Mouse (Mus musculus): Measurements from ENCODE around the gene Mllt11.
A peak's percentile ranks its signal among the peaks of the same experiment; 100 is the strongest.
"Not testable (repeated sequence)": the region's sequence is repeated elsewhere in the genome, so short reads cannot be mapped to it uniquely, and the experiment has no call there.

The Mllt11 gene

GRCm38 (mm10) chr3:95216655-95217254 lies 15.2 kb downstream of the Mllt11 start:
- no peak for DNase-seq

GRCm38 (mm10) chr3:95213609-95213975 lies 18.4 kb downstream of the Mllt11 start:
- DNase-seq = no peak

GRCm38 (mm10) chr3:95212889-95213608 lies 18.9 kb downstream of the Mllt11 start:
- DNase-seq = not testable (repeated sequence)

- DNase-seq = no peak
These were observed 21.4 kb downstream of the Mllt11 start for GRCm38 (mm10) chr3:95210585-95210984.

DNA sequence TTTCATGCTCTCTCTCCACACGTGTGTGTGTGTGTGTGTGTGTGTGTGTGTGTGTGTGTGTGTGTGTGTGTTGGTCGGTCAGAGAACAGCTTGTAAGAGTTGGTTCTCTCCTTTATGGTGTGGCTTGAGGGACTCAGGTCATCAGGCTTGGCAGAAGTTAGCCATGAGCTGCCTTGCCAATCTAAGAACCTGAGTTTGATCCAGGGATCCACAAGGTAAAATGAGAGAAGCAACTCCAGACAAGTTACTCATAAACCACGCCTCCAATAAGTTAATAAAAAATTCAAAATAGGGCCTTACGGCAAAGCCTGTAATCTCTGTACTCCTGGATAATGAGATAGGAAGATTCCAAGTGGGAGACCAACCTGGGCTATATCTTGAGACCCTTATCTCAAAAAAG lies 23.7 kb downstream of the Mllt11 start:
- DNase-seq = no peak

DNA sequence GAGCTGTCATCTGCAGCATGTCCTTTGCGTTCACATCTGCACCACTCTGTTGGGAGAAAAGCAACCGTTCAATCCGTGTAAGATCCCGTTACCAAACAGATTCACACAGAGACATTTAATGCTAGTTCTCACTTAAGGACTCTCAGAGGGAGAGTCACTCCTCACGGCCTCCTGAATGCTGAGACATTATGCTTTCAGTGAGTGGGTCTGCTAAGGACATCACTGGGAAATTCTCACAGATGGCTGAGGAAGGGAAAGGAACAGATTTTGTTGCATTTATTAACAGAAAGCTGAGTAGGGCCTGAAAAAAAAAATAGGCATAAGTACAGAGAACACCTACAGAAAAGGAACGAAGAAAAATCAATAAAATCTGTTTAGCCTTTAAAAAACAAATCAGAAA lies 28.1 kb downstream of the Mllt11 start:
- DNase-seq = no peak

DNA sequence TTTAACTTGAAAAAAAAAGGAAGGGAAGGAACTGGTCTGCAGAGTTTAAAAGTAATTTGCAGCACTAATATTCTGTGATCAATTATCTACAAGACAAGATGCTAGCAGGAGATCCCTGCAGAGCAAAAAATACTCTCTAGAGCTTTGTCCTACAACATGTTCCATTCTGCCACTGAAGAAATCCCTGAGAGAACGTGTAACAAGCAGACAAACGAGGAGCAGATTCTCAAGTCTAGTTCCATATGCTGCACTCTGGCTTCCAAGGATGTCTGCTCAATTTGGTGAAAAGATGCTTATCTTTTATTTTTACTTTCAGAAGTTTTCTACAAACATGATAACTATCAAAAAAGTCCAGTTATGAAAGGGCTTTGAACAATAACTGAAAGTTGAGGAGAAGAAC lies 31.4 kb downstream of the Mllt11 start:
- DNase-seq = no peak

GRCm38 (mm10) chr3:95200132-95200531 lies 31.8 kb downstream of the Mllt11 start:
- DNase-seq = no peak

- no peak for DNase-seq
These were observed 32.9 kb downstream of the Mllt11 start for GRCm38 (mm10) chr3:95199101-95199500.

GRCm38 (mm10) chr3:95195772-95196171 lies 36.2 kb downstream of the Mllt11 start:
- DNase-seq = no peak

DNA sequence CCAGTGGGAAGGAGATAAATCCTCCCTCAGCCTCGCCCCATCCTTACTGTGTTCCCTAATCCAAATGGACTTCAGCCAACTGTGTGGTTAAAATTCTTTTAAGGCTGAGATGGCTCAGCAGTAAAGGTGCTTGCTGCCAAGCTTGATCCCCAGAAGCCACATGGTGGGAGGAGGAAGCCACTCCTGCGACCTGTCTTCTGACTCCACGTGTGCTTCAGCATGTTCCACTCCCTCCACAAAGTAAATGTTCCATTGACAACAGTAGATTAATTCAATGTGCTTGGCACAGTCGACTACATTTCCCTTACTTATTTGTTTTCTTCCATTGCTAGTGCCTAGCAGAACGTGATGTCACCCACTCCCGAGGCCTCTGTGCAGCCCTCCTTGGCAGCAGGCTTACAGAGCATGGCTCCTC lies 37.2 kb downstream of the Mllt11 start:
- no peak for DNase-seq

GRCm38 (mm10) chr3:95186888-95187287 lies 45.1 kb downstream of the Mllt11 start:
- DNase-seq = no peak

DNA sequence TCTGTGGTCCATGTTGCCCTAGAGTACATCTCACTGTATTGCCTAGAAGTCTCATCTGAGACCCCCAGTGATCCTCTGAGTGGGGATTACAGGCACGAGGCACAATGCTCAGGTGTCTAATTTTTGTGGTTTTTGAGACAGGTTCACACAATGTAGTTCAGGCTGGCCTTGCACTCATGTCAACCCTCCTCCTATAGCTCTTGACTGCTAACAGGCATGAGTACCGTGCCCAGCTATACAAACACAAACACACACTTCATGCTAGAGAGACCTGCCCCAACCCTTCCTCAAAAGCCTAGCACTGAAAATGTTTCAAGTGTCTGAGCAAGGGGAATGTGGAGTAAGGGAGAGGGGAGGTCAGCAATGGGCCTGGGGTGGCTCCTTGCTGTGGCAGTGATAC lies 45.9 kb downstream of the Mllt11 start:
- no peak for DNase-seq

GRCm38 (mm10) chr3:95184796-95185577 lies 47.0 kb downstream of the Mllt11 start:
- DNase-seq = no peak

DNA sequence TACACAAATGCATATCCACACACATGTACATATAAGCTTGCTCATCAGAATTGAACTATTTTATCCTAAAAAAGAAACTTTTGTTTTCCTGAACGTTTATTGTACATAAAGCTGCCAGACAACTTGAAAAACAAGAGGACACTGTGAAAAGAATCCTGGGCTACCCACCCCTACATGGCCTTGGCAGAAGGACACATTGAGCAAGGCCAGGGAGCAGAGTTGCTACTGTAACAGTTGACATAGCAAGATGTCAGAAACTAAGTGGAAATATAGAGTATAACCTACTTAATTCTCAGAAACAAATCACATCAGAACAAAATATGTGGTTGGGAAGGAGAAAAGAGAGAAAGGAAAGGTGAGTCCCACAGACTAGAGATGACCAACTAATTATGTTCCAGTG lies 50.1 kb downstream of the Mllt11 start:
- DNase-seq = no peak

DNA sequence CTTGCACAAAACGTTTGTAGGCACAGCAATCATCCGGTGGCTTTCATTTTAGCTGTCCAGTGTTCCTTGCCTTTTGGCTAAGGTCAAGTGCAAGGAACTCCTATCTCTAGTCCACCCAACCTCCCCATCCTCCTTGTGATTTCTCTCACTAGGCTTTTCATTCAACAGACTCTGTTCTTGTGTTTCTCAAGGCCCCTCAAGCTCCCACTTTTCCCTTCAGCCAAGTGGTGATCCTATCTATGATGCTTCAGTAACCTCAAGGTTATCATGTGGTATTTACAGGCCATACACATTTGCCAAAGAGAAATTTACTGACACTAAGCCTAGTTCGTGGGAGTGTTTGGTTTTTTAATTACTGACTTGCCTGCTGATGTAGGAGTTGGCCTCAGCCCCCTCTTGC lies 52.1 kb downstream of the Mllt11 start:
- no peak for DNase-seq

DNA sequence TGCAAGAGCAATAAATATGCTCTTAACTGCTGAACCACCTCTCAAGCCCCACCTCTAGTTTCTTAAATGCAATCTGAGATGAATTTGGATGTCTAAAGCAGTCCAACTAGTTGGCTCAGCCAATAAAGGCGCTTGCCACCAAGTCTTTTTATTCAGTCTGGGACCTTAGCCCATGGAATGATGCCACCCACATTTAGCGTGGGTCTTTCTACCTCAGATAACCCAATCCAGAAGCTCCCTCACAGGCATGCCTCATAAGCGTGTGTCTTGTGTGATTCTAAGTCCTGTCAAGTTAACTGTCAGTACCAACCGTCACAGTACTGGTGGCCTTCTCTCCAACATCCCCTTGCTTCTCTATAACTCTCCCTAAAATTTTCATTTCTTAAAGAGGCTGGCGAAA lies 53.0 kb downstream of the Mllt11 start:
- DNase-seq = no peak

DNA sequence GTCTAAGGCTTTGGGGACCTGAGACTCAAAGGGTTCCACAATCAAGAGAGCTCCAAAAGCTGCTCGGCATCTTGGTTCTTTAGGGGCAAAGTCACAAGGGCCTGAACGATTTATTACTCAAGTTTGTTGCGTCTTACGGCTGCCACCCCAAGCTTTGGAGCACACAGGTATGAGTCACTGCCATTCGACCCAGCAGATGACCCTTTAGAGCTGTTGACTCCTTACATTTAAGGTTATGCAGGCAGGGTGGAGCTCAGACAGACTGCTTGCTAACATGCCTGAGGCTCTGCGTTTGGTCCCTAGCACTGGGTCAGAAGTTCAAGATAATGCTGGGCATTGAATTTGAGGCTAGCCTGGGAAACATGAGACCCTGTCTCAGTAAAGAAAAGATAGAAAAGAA lies 54.4 kb downstream of the Mllt11 start:
- DNase-seq = no peak

DNA sequence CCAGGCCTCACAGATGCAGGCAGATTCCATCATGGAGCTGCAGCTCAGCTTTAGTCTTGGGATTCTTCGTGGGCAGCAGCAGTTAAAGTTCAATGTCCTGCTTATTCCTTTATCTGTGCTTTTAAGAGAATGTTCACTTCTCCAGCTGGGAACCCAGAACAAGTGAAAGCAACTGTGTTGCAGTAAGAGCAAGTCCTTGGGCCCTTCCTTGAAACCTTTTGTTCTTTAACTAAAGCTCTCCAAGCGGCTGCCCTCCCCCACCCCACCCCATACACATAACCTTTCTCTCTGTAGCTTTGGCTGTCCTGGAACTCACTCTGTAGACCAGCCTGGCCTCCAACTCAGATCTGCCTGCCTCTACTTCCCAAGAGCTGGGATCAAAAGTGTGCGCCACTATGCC lies 55.5 kb downstream of the Mllt11 start:
- DNase-seq = no peak

- peak; percentile 82 for DNase-seq
These were observed 57.9 kb downstream of the Mllt11 start for GRCm38 (mm10) chr3:95174011-95174592.

GRCm38 (mm10) chr3:95173256-95173949 lies 58.6 kb downstream of the Mllt11 start:
- DNase-seq = no peak

DNA sequence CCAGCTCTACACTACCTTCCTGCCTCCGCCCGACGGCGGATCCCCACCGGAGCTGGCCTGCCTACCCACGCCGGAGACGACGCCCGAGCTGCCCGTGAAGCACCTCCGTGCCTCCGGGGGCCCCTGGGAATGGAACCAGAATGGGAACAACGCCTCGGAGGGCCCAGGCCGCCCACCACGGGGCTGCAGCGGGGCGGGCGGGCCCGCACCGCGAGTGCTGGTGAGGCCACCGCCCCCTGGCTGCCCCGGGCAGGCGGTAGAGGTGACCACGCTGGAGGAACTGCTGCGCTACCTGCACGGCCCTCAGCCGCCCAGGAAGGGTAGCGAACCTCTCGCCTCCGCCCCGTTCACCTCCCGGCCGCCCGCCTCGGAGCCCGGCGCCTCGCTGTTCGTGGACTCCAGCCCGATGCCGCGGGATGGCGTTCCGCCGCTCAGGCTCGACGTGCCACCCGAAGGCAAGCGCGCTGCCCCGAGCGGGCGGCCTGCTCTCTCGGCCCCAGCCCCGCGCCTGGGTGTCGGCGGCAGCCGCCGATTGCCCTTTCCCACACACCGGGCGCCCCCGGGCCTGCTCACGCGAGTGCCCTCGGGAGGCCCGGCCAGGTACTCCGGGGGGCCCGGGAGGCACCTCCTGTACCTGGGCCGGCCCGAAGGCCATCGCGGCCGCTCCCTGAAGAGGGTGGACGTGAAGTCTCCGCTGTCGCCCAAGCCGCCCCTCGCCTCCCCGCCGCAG lies 59.3 kb downstream of the Mllt11 start:
- DNase-seq = no peak

Data from cerebellum, adult 11 months (tissue).